Mouse (Mus musculus) midbrain, embryonic 16.5 days (tissue): ENCODE measurements around the gene Gabrr1. TPM values are rescaled to one million over a fixed set of nuclear protein-coding genes. Genes with fewer than 3 reads are reported as not detected.

Experiments
- ATAC-seq: fragments of 200-750 bp; cut with Nextera tagmentation; 2 replicates; pipeline ENCODE4 v1.8.0; 2017; ENCODE audit warnings: moderate TSS enrichment
- H3K27ac ChIP-seq: fragments of 300-500 bp; sonication (generic); 2 replicates; pipeline ENCODE4 v1.5.1; 2014; ENCODE audit warnings: mild to moderate bottlenecking, low read length, mixed read lengths
- H3K27me3 ChIP-seq: fragments of 300-500 bp; sonication (generic); 2 replicates; pipeline ENCODE4 v1.6.1; 2014; ENCODE audit warnings: low read depth, low read length, mixed read lengths; ENCODE audit not compliant: control insufficient read depth, insufficient read depth
- H3K36me3 ChIP-seq: fragments of 300-500 bp; sonication (generic); 2 replicates; pipeline ENCODE4 v1.6.1; 2014; ENCODE audit warnings: mild to moderate bottlenecking, low read length, moderate library complexity, mixed read lengths; ENCODE audit not compliant: control insufficient read depth, insufficient read depth
- H3K4me1 ChIP-seq: fragments of 300-500 bp; sonication (generic); 2 replicates; pipeline ENCODE4 v1.6.1; 2014; ENCODE audit warnings: mild to moderate bottlenecking, low read length, mixed read lengths; ENCODE audit not compliant: control insufficient read depth, insufficient read depth
- H3K4me2 ChIP-seq: fragments of 300-500 bp; sonication (generic); 2 replicates; pipeline ENCODE4 v1.6.1; 2014; ENCODE audit warnings: mild to moderate bottlenecking, low read length, mixed read lengths
- H3K4me3 ChIP-seq: fragments of 300-500 bp; sonication (generic); 2 replicates; pipeline ENCODE4 v1.5.1; 2014; ENCODE audit warnings: low read depth, mild to moderate bottlenecking, low read length, moderate library complexity, mixed read lengths
- H3K9ac ChIP-seq: fragments of 300-500 bp; sonication (generic); 2 replicates; pipeline ENCODE4 v1.6.1; 2014; ENCODE audit warnings: low read depth, low read length, mixed read lengths
- H3K9me3 ChIP-seq: fragments of 300-500 bp; sonication (generic); replicated peaks from 2 replicates; pipeline ENCODE4 v1.6.1; 2014; ENCODE audit warnings: mild to moderate bottlenecking, low read length, mixed read lengths; ENCODE audit not compliant: control insufficient read depth, poor library complexity, severe bottlenecking
- WGBS: fragments of 180-500 bp; shearing (Covaris S2); extraction: QIAGEN DNeasy Blood & Tissue Kit; methylation state at CpG from one replicate; pipeline ENCODE4 v1.1.7; 2014; 5-methylcytosine and 5-hydroxymethylcytosine counted together
- polyA plus RNA-seq: library from polyadenylated mRNA; unstranded; fragments of >200 nt; fragmentation: Nextera tagmentation; extraction: Ambion mirVana; gene quantifications from 2 replicates; pipeline ENCODE4 v1.2.1, GENCODE M21; 2015

Gabrr1 gene
- polyA plus RNA-seq, 1 experiment from 2014 or later: 0.82 TPM

GRCm38 (mm10) chr4:33146679-33147291 lies 14.5 kb downstream of the Gabrr1 start:
- Histone ChIP-seq H3K36me3 (no peaks in the 10 kb centered on the region), H3K9me3 (no peaks in the 10 kb centered on the region), H3K4me3 (peak overlapping the region; percentile 7; the same call in 1 of the 2 replicates), H3K9ac (peak overlapping the region; percentile 48; the same call in 1 of the 2 replicates), H3K4me2 (peak overlapping the region; percentile 43), H3K27me3 (no peaks in the 10 kb centered on the region), H3K27ac (no peak overlapping the region), H3K4me1 (peaks cover 5% of the 10 kb centered on the region)
- ATAC-seq: peak; percentile 56
- WGBS: 34% methylated on average over 20 of the region's 20 CpGs

- H3K4me3 ChIP-seq: no peak overlapping the region
- H3K9me3 ChIP-seq: no peaks in the 10 kb centered on the region
- ATAC-seq: no peak
- no peak overlapping the region for H3K27ac ChIP-seq
- no peak overlapping the region for H3K4me2 ChIP-seq
- H3K4me1 ChIP-seq: peaks cover 5% of the 10 kb centered on the region
- 6% methylated on average over 2 of the region's 2 CpGs for WGBS
- H3K36me3 ChIP-seq: no peaks in the 10 kb centered on the region
- no peak overlapping the region for H3K9ac ChIP-seq
- no peaks in the 10 kb centered on the region for H3K27me3 ChIP-seq
Observed at GRCm38 (mm10) chr4:33147825-33148224, 15.5 kb downstream of the Gabrr1 start.

GRCm38 (mm10) chr4:33149150-33149549 lies 16.8 kb downstream of the Gabrr1 start:
- WGBS: 34% methylated on average over 7 of the region's 7 CpGs
- Histone ChIP-seq H3K4me2 (no peak overlapping the region), H3K4me3 (no peak overlapping the region), H3K36me3 (no peaks in the 10 kb centered on the region), H3K4me1 (peaks cover 5% of the 10 kb centered on the region), H3K9ac (0 out of 2 replicates have a peak overlapping the region, but pooled peaks have one; percentile 7), H3K9me3 (no peaks in the 10 kb centered on the region), H3K27me3 (no peaks in the 10 kb centered on the region), H3K27ac (no peak overlapping the region)
- ATAC-seq: no peak

- H3K9me3 ChIP-seq: no peaks in the 10 kb centered on the region
- H3K4me2 ChIP-seq: no peak overlapping the region
- no peaks in the 10 kb centered on the region for H3K27me3 ChIP-seq
- no peak overlapping the region for H3K9ac ChIP-seq
- H3K4me3 ChIP-seq: no peak overlapping the region
- no peak for ATAC-seq
- H3K27ac ChIP-seq: no peak overlapping the region
- no peaks in the 10 kb centered on the region for H3K4me1 ChIP-seq
- no peaks in the 10 kb centered on the region for H3K36me3 ChIP-seq
- 90% methylated on average over 26 of the region's 26 CpGs for WGBS
Observed at GRCm38 (mm10) chr4:33152087-33153038, 20.0 kb downstream of the Gabrr1 start.

GRCm38 (mm10) chr4:33183477-33183876 lies 51.2 kb downstream of the Gabrr1 start:
- no peak for ATAC-seq
- no peak overlapping the region for H3K4me3 ChIP-seq
- no peak overlapping the region for H3K9ac ChIP-seq
- no peak overlapping the region for H3K27ac ChIP-seq
- 87% methylated on average over 5 of the region's 5 CpGs for WGBS
- H3K4me2 ChIP-seq: no peak overlapping the region
- no peaks in the 10 kb centered on the region for H3K9me3 ChIP-seq
- no peaks in the 10 kb centered on the region for H3K27me3 ChIP-seq
- H3K36me3 ChIP-seq: peaks cover 20% of the 10 kb centered on the region
- H3K4me1 ChIP-seq: 0 out of 2 replicates have a peak, but pooled peaks cover 4% of the 10 kb centered on the region

GRCm38 (mm10) chr4:33188164-33188563 lies 55.8 kb downstream of the Gabrr1 start:
- Histone ChIP-seq H3K4me2 (peak overlapping the region; percentile 91), H3K9me3 (no peaks in the 10 kb centered on the region), H3K4me1 (peaks cover 7% of the 10 kb centered on the region; the same call in 1 of the 2 replicates), H3K9ac (no peak overlapping the region), H3K36me3 (peaks cover 7% of the 10 kb centered on the region; the same call in 1 of the 2 replicates), H3K27me3 (no peaks in the 10 kb centered on the region; the same call in 1 of the 2 replicates), H3K27ac (0 out of 2 replicates have a peak overlapping the region, but pooled peaks have one; percentile 5), H3K4me3 (peak overlapping the region; percentile 78)
- 16% methylated on average over 9 of the region's 9 CpGs for WGBS
- ATAC-seq: no peak

- Histone ChIP-seq H3K27ac (peak overlapping the region; percentile 95), H3K9me3 (no peaks in the 10 kb centered on the region), H3K4me1 (peaks cover 7% of the 10 kb centered on the region; the same call in 1 of the 2 replicates), H3K27me3 (no peaks in the 10 kb centered on the region; the same call in 1 of the 2 replicates), H3K4me2 (peak overlapping the region; percentile 91), H3K36me3 (peaks cover 7% of the 10 kb centered on the region; the same call in 1 of the 2 replicates), H3K9ac (peak overlapping the region; percentile 87), H3K4me3 (peak overlapping the region; percentile 78)
- peak; percentile 96 for ATAC-seq
- WGBS: under 1% methylated on average over 90 of the region's 123 CpGs
Observed at GRCm38 (mm10) chr4:33188781-33189734, 56.7 kb downstream of the Gabrr1 start.

GRCm38 (mm10) chr4:33189735-33190036 lies 57.4 kb downstream of the Gabrr1 start, which contains the start of gene Pm20d2:
Gene Pm20d2, minus strand, starts transcription at chr4:33189737.
- H3K9ac ChIP-seq: peak within 1 kb of the TSS; percentile 87
- peaks cover 7% of the 10 kb centered on the region; the same call in 1 of the 2 replicates for H3K36me3 ChIP-seq
- H3K9me3 ChIP-seq: no peaks in the 10 kb centered on the region
- peaks cover 7% of the 10 kb centered on the region; the same call in 1 of the 2 replicates for H3K4me1 ChIP-seq
- no peak for ATAC-seq
- H3K27ac ChIP-seq: peak within 1 kb of the TSS; percentile 95
- peak within 1 kb of the TSS; percentile 78 for H3K4me3 ChIP-seq
- 11% methylated on average over 6 of the region's 6 CpGs for WGBS
- H3K4me2 ChIP-seq: peak within 1 kb of the TSS; percentile 91
- H3K27me3 ChIP-seq: no peaks in the 10 kb centered on the region; the same call in 1 of the 2 replicates
